Mouse (Mus musculus) 3T3-L1 (cell line): ENCODE measurements around the gene Kat2a.

Experiments
- DNase-seq: peaks from one replicate; pipeline ENCODE4 v3.0.0-alpha.2; 2015; ENCODE audit warnings: low read depth, low spot score

Gene Kat2a

DNA sequence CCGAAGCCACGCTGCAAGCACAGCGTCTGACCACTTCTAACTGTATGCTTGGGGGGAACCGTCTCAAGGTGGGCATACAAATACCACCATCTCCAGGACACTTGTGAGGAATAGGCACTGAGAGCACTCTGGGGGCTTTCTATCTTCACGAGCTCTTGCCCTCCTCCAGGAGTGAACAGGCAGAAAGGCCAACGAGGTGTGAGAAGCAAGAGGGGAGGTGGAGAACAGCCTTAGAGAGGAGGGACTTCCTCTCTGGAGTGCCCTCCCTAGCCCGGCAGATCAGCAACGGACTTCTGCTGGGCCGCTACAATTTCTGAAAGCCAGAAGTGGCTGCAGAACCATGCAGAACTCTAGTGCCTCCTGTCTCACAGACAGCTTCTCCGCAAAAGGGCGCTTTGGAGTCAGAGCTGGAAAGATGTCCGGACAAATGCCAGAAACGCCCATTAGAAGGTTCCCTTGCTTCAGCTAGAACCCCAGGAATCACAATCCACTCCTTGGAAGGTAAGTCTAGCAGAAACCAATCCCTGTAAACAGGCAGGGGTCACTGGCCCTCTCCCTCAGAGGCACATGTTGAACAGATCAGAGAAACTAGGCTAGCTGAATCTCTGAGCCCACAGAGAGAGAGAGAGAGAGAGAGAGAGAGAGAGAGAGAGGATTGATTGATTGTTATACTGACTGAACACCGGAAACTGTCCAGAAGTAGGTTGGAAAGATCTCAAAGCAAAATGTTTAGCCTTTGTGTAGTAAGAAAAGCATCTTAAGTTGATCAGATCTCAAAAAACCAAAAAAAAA is 23.9 kb upstream of the Kat2a start:
- DNase-seq = peak; percentile 29

GRCm38 (mm10) chr11:100735134-100735865 is 23.0 kb upstream of the Kat2a start:
- peak; percentile 55 for DNase-seq

DNA sequence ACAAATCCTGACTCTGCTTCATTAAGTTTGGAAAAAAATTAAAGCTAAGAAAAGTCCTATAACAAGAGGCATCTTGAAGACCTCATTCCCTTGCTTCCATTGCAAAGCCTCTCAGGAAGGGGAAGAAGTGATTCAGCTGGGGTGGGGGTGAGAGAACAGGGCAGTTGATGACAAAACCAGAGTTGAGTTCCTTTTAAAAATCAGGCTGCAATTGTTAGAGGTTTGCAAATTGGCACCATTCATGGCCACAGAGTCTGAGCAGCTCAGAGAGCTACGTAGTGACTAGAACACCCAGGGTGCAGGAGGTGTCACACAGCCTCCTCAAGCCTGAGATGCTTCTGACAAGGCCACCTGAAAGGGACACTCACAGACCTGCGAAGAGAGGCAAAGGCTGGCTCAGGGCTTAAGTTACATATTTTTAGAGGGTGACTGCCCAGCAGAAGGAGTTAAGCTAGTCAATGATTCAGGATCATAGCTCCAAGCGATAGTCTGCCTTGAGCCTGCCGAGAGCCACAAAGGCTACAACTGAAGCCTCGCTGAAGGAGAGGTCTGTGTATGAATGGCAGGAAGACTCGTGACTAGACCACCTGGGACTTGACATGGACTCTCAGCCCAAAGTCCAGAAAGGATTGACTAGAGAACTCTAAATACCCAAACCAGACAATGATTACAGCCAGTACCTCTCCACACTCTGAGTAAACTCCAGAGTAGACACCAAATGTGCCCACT is 18.4 kb upstream of the Kat2a start:
- no peak for DNase-seq

DNA sequence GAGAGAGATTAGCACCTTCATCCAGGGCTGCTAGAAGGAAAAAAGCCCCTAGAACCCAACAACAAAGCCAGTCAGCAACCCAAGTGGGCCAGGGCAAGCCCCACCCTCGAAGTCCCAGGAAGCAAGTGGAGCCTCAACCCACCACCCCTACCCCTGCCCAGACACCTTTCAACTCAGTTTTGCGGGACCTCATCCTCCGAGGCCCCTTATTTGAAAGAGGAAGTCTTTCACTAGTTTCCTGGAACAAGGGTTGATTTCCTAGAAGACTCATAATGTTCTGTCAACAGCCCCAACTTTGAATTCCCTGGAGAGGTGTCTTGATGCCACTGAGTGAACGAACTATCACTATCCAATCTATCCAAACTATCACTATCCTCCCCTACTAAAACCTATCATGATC is 17.7 kb upstream of the Kat2a start:
- no peak for DNase-seq

- DNase-seq = no peak
Observed at GRCm38 (mm10) chr11:100728601-100729000, 16.3 kb upstream of the Kat2a start.

GRCm38 (mm10) chr11:100727201-100727600 is 14.9 kb upstream of the Kat2a start:
- DNase-seq = no peak

GRCm38 (mm10) chr11:100724919-100725512 is 12.8 kb upstream of the Kat2a start:
- DNase-seq = no peak

DNA sequence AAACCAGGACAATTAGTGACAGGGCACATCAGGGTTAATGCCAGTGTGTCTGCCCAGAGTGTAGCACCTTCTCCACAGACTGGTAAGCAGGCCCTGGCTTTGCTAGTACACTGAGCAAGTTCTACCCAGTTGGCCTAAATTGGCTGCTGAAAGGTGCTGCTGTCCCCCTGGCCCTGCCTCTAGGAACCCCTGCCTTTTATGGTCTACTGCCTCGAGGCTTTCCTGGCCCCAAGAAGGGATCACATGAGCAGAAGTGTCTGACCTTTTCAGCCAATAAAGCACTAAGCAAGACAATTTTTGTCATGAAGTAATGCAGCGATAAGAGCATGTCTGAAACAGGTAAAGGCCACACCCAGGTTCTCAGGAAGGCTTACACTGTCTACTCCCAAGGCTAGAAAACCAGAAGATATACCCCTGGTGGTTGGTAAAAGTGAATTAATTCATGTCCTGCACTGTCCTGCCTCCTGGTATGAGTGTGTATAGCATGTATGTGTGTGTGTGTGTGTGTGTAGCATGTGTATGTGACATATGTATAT is 10.3 kb upstream of the Kat2a start:
- no peak for DNase-seq

- no peak for DNase-seq
Observed at GRCm38 (mm10) chr11:100721776-100722492, 9.7 kb upstream of the Kat2a start.

DNA sequence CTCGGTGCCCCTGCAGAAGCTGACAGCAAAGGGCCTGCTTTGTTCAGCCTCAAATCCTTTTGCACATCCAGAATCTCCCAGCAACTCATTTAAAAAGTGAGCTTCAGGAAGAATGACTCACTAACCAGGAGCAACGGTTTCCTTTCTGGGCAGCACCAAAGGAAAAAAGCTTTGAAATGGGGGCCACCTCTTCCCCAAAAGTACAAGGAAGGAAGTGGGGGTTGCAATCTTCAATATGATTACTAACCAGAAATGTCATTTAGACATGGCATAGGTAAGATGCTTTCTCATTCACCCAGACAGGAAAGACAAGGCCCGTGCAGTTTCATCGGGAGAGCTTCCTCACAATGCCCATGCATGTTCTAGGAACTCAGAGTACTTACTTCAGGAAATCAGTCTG is 9.0 kb upstream of the Kat2a start:
- DNase-seq = peak; percentile 45

GRCm38 (mm10) chr11:100720345-100720744 is 8.1 kb upstream of the Kat2a start:
- DNase-seq = peak; percentile 69

DNA sequence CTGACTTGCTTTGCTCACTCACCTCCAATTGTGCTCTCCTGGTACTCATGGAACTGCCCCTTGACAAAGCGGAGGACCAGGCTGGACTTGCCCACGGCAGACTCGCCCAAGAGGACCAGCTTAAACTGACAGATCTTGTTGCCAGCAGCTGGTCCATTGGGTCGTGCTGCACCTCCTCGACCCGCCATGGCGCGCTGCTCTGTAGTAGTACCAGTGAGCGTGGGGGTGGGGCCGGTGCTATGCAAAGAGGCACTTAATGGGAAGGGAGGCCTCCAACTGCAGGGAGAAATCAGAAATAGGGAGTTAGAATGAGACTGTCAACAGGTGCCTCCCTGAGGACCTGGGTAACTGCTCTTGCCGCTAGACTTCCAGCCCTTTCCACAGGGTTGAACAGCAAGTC is 7.6 kb upstream of the Kat2a start:
- no peak for DNase-seq

GRCm38 (mm10) chr11:100719312-100719711 is 7.0 kb upstream of the Kat2a start:
- no peak for DNase-seq

DNA sequence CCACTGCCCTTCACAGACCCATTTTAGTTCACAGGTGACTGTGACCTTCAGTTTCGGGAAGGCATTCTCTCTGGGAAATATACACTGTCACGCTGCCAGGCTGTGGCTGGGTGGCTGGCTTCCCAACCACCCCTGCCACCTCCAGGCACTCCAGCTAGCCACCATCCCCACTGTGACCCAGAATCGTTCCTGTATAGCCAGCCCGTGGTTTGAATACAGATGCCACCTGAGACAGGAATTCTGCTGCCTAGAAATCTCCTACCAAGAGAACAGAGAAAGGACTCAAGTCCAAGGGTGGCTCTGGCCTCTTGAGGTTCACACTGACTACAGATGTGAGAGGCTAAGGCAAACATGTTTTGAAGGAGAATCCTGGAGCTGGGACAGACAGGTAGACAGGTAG is 6.6 kb upstream of the Kat2a start:
- no peak for DNase-seq

DNA sequence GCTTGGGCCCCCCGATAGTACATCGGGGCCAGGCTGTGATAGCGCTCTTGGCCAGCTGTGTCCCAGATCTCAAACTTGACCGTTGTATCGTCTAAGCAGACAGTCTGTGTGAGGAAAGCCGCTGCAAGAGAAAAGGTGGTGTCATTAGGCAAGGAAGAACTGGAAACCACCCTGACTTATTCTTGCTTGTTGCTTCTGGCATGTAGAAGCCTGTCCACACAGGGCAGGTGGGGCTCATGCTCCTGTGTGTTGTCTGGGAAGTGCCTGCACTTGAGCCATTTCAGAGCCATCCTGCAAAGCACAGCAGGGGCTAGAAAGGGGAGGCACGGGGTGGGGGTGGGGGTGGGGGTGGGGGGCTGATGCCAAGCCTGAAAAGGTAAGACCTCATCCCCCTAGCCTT is 6.2 kb upstream of the Kat2a start:
- no peak for DNase-seq

DNA sequence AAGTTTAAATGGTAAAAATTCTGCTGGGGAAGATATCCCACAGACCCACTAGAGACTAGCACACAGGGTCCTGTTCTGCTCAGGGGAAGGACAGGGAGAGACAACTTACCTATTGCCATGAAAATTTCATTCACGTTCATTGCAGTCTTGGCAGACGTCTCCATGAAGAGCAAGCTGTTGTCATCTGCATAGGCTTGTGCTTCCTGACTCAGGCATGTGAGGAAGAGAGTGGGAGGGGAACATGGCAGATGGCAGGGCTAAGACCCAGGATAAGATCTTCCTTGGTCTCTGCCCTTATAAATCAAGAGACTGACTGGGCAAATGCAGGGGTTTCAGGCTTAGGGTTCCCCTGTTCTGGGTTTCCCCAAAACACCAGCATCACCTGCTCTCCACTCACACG is 4.4 kb upstream of the Kat2a start:
- DNase-seq = no peak

GRCm38 (mm10) chr11:100714948-100715347 is 2.7 kb upstream of the Kat2a start:
- no peak for DNase-seq

GRCm38 (mm10) chr11:100714534-100714915 is 2.3 kb upstream of the Kat2a start:
- DNase-seq = peak; percentile 87

DNA sequence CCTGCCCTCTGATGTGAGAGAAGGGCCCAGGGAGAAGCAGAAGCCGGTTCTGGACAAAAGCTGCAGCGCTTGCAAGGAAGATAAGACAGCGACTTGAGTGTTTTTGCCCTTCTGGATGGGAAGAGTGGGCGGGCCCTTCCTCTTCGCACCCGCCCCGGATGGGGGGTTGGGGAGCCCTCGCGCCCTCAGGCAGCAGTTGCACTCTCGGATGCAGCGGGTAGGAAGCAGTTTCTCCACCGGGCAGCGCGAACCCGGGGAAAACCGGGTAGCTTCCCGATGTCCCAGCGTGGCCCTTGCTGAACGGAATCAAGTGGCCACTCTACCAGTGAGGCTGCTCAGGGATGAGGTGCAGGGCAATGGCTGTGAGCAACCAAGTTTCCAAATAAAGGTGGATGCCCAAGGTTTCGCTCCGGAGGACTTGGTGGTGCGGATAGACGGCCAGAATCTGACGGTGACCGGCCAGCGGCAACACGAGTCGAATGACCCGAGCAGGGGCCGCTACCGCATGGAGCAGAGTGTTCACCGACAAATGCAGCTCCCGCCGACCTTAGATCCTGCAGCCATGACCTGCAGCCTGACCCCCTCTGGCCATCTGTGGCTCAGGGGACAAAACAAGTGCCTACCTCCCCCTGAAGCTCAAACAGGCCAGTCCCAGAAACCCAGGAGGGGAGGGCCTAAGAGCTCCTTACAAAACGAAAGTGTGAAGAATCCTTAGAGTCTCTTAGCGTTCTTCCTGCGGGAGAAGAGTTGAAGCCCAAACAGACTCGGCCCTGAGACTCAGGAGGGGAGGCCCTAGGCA is 1.7 kb upstream of the Kat2a start, which contains the start of gene Hspb9:
TSS of gene Hspb9 (plus strand) at position 116 of the 799 bp plus-strand sequence.
- DNase-seq = no peak

GRCm38 (mm10) chr11:100713174-100713573 is 909 bp upstream of the Kat2a start:
- DNase-seq = no peak
